Mouse (Mus musculus) small intestine, adult 2 months (tissue): ENCODE results near the gene Gba2.

ENCODE experiments used
- CTCF ChIP-seq: fragments of 200-500 bp; IDR thresholded peaks from 2 replicates; pipeline ENCODE4 v1.5.1; 2012; ENCODE audit warnings: low read depth, mild to moderate bottlenecking, control low read depth, inconsistent platforms, low read length, moderate library complexity, mixed read lengths; ENCODE audit not compliant: insufficient replicate concordance, insufficient read length; ENCODE audit errors: extremely low read depth
- POLR2A ChIP-seq: fragments of 200-500 bp; IDR thresholded peaks from 2 replicates; pipeline ENCODE4 v1.6.1; 2012; ENCODE audit warnings: low read depth, mild to moderate bottlenecking, control low read depth, inconsistent platforms, low read length, moderate library complexity

GRCm38 (mm10) chr4:43584444-43585416 lies 6.1 kb upstream of the Gba2 start, which contains the start of gene Msmp:
- TF ChIP-seq CTCF (no peak), POLR2A (no peak)
